Mouse (Mus musculus) ovary, adult 10 weeks (tissue): ENCODE measurements around the gene Tgm4. TPM values are rescaled to one million over a fixed set of nuclear protein-coding genes. Genes with fewer than 3 reads are reported as not detected.

Experiments
- polyA plus RNA-seq: library from polyadenylated mRNA; stranded (reverse); fragments of 350-450 nt; fragmentation: Illumina TruSeq; extraction: RNeasy Lipid Tissue Mini Kit (QIAGEN cat#74804); gene quantifications from one replicate; pipeline ENCODE4 v1.2.3, GENCODE M21; 2014

Tgm4 gene
- polyA plus RNA-seq, result 0.51 TPM

GRCm38 (mm10) chr9:123034426-123034825, at the start of gene Tgm4:
Gene Tgm4, plus strand, starts transcription at chr9:123034726.

GRCm38 (mm10) chr9:123020995-123021631, 13.4 kb upstream of the Tgm4 start, which contains the start of gene Tmem42:
Gene Tmem42, plus strand, starts transcription at chr9:123021326.

GRCm38 (mm10) chr9:123112805-123113521, 78.4 kb downstream of the Tgm4 start, which contains the start of the genes Zdhhc3 and Exosc7:
Gene Zdhhc3, minus strand, starts transcription at chr9:123113205.
Gene Exosc7, plus strand, starts transcription at chr9:123113215.

Other genes with a start within 250 kb of the Tgm4 start
- gene Tcaim, start 229.2 kb upstream of the Tgm4 start, polyA plus RNA-seq, result 18.8 TPM
- gene Gm35549, start 190.7 kb upstream of the Tgm4 start, polyA plus RNA-seq, result not detected
- gene Zfp445, start 168.7 kb upstream of the Tgm4 start, polyA plus RNA-seq, result 131 TPM
- 26.1 TPM for gene Zkscan7, start 149.0 kb upstream of the Tgm4 start, polyA plus RNA-seq
- gene Zfp105, start 111.7 kb upstream of the Tgm4 start, polyA plus RNA-seq, result 23.1 TPM
- 107 TPM for gene 1110059G10Rik, start 83.7 kb upstream of the Tgm4 start, polyA plus RNA-seq
- gene Kif15, start 83.7 kb upstream of the Tgm4 start, polyA plus RNA-seq, result 51.3 TPM
- gene Tmem42, start 13.4 kb upstream of the Tgm4 start, polyA plus RNA-seq, result 11.9 TPM
- 38.4 TPM for gene Zdhhc3, start 78.5 kb downstream of the Tgm4 start, polyA plus RNA-seq
- 11.5 TPM for gene Exosc7, start 78.5 kb downstream of the Tgm4 start, polyA plus RNA-seq
- gene Clec3b, start 116.2 kb downstream of the Tgm4 start, polyA plus RNA-seq, result not detected
- 2.7 TPM for gene Cdcp1, start 181.3 kb downstream of the Tgm4 start, polyA plus RNA-seq
- gene Tmem158, start 226.0 kb downstream of the Tgm4 start, polyA plus RNA-seq, result 10.2 TPM